Mouse (Mus musculus) adrenal gland, postnatal 4 days (tissue): ENCODE measurements around the gene Psma3. TPM values are rescaled to one million over a fixed set of nuclear protein-coding genes. Genes with fewer than 3 reads are reported as not detected.
"Not testable (repeated sequence)": the region's sequence is repeated elsewhere in the genome, so short reads cannot be mapped to it uniquely, and the experiment has no call there.

Experiments
- DNase-seq, 2 experiments: peaks; one replicate each; pipeline ENCODE4 v3.0.0; 2021 to 2022; ENCODE audit warnings: low spot score in 2 of 2, mixed read lengths in 2 of 2
- total RNA-seq, 2 experiments: library from RNA; stranded (reverse); gene quantifications; 2 replicates each; pipeline ENCODE4 v1.2.3; 2021

The Psma3 gene
- total RNA-seq, 2 experiments from 2014 or later = 326 to 333 TPM

DNA sequence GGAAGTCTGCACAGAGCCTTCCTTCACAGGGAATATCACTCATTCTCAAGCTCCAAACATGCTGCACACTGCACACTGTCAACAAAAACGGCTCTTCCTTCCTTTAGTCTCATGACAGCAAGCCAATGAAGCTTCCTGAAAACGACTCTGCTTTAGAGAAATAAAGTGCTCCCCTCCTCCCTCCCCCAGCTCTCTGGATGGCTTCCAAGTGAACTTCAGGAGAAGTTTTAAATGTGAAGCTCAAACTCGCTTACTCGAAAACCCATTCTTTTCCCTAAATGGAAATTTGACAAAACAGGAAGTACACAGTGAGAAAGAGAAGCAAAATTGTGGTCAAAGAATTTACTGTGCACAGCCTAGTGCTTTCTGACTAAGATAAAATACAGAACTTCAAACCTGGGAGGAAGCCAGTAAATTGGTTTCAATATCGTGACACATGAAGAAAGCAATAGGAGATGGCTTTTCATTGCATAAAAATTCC lies 25.0 kb downstream of the Psma3 start:
- no peak for DNase-seq

- DNase-seq = no peak
Measured at GRCm38 (mm10) chr12:71000344-71000743, 25.9 kb downstream of the Psma3 start.

- no peak for DNase-seq
Measured at GRCm38 (mm10) chr12:71001456-71001855, 27.0 kb downstream of the Psma3 start.

DNA sequence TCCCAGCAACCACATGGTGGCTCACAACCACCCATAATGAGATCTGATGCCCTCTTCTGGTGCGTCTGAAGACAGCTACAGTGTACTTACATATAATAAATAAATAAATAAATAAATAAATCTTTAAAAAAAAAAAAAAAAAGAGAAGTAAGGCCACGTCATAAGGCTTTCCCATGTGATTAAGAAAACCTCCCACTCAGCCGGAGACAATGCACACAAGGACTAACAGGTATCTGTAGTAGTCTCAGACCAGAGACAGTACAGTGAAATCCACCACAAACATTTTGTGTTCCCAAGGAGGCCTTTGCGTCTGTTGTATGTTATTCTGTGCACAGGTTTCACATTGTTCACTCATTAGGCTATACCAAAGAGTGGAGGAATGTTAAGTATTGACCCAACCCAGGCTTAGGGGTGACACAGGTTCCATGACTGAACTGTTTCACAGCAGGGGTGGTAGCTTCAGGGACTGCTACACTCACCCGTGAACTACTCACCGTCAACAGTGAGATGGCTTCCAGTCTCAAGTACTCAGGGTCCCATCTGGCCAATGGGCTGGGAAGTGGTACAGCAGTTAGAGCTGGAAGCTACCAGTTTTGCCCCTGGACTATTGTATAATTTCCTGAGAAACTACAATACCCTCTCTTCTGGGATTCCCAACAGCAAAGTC lies 29.5 kb downstream of the Psma3 start:
- DNase-seq = no peak

DNA sequence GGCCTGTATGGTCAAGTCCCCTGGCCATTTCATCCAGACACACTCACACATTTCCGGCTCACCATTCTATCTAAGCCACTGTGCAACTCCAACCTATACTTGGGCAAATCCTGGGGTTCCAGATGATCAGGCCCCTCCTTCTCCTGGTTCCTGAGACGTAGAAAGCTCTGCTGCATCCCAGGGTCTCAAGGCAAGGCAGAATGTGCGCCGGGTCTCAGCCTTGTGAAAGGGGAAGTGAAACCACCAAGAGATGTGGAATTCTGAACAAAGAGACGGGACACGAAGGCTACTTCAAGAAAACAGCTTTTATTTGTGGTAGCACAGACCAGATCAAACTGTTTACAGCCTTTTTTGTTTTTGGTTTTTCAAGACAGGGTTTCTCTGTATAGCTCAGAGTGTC lies 31.7 kb downstream of the Psma3 start:
- DNase-seq = no peak

GRCm38 (mm10) chr12:71006901-71007300 lies 32.5 kb downstream of the Psma3 start:
- DNase-seq = no peak

DNA sequence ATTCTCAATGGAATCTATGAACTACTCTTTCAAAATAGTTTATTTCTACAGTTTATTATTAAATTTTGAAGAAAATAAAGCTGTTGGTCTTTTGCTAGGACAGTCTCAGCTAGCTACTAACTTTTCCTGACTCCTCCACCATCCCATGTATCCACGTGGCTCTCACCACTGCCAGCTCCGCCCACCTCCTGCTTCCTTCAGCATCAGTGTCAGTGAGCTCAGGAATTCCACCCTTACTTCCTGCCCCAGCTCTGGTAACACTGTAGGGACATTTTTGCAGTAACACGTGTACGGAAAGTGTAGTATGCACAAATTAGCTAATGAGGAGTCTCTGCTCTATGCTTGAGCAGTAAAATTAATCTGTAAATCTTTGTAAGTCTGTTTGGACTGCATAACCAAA lies 35.3 kb downstream of the Psma3 start:
- no peak for DNase-seq

- DNase-seq = peak; percentile 13 to 59
Measured at GRCm38 (mm10) chr12:71014845-71015362, 40.5 kb downstream of the Psma3 start.

DNA sequence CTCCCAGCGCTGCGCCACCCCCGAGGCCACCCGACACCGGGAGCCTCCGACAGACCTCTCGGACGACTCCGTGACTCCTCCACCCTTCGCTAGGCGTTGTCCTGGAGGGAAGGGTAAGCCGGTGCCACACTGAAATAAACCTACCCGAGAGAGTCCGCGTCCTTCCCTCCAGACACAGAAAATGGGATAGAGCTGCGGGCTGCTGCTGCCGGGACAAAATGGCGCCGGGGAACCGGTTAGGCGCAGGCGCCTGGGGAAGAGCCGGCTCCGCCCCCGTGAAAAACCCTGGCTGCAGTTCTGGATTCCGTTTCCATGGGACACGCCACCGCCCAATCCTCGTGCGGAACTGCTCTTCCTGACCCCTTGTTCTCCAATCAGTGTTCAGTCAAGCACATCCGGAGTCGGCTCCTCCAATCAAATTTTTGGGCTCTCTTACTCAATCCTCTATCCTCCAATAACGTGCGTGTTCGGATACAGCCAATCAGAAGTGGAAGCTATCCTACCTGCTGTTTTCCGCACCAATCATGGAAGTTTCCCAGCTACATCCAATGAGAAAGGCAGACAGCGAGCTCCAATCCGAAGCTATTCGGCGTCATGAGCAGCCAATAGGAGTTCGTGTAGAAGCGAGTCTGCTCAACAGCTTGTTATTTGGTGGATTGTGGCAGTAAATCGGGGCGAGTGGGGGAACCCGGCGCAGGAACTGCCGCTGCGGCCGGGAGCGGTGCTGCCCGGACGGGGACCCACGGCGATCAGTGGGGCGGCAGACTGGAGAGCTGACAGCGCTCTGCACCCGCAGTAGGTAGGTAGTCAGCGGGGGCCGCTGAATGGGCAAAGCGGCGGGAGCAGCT lies 41.2 kb downstream of the Psma3 start, which contains the start of gene Arid4a:
TSS of gene Arid4a (plus strand) at position 628 of the 848 bp plus-strand sequence.
- DNase-seq = peak; percentile 84 to 88

- peak in 1 of 2 experiments; percentile 11 for DNase-seq
Measured at GRCm38 (mm10) chr12:71016211-71016502, 41.7 kb downstream of the Psma3 start.

GRCm38 (mm10) chr12:71016503-71017241 lies 42.3 kb downstream of the Psma3 start:
- peak; percentile 33 to 37 for DNase-seq

GRCm38 (mm10) chr12:71017242-71017571 lies 42.8 kb downstream of the Psma3 start:
- no peak for DNase-seq

- DNase-seq = no peak
Measured at GRCm38 (mm10) chr12:71017827-71018226, 43.4 kb downstream of the Psma3 start.

GRCm38 (mm10) chr12:71019211-71019610 lies 44.8 kb downstream of the Psma3 start:
- DNase-seq = no peak

GRCm38 (mm10) chr12:71024411-71024810 lies 50.0 kb downstream of the Psma3 start:
- no peak for DNase-seq

DNA sequence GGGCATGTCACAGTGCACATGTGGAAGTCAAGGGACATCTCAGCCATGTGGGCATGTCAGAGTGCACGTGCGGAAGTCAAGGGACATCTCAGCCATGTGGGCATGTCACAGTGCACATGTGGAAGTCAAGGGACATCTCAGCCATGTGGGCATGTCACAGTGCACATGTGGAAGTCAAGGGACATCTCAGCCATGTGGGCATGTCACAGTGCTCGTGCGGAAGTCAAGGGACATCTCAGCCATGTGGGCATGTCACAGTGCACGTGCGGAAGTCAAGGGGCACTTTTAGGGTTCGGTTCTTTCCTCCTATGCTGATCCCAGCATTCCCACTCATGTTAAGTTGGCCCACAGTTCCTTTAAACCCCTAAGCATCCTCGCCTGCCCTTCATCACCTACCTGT lies 53.8 kb downstream of the Psma3 start:
- DNase-seq = not testable (repeated sequence)

- DNase-seq = no peak
Measured at GRCm38 (mm10) chr12:71030260-71030659, 55.8 kb downstream of the Psma3 start.

GRCm38 (mm10) chr12:71030722-71031121 lies 56.3 kb downstream of the Psma3 start:
- no peak for DNase-seq

DNA sequence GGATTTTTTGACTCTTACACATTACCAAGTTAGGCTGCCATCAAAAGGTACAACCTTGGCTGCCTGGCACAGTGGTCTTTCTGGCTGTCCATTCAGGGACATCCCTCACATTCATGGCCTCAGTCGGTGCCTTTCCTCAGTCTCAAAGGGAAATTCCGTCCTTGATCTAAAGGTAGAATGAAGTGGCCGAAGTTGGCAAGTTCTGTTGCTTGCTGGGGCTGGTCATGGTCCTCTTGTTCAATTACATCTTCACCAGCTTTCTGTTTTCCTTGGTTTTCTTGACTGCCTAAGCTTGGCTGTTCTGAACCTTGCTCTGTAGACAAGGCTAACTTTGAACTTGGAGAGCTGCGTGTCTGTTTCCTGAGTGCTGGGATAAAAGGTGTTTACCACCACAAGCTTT lies 61.4 kb downstream of the Psma3 start:
- no peak for DNase-seq

GRCm38 (mm10) chr12:71036729-71037404 lies 62.4 kb downstream of the Psma3 start:
- no peak for DNase-seq

GRCm38 (mm10) chr12:71040462-71040861 lies 66.0 kb downstream of the Psma3 start:
- no peak for DNase-seq
